Mouse (Mus musculus) hindbrain, embryonic 10.5 days (tissue): ENCODE measurements at regions not wholly inside any gene's neighbourhood (a gene's known extent, or its start where the extent isn't known, plus 50 kb on each side); places are given as distances from the start of the nearest gene placed in this dataset.

ENCODE experiments used
- DNase-seq: peaks from one replicate; pipeline ENCODE4 v3.0.0-alpha.2; 2017; ENCODE audit warnings: low spot score
- H3K27ac ChIP-seq: fragments of 300-500 bp; sonication (generic); 2 replicates; pipeline ENCODE4 v1.5.1; 2016; ENCODE audit warnings: mild to moderate bottlenecking, moderate library complexity
- H3K27me3 ChIP-seq: fragments of 300-500 bp; sonication (generic); 2 replicates; pipeline ENCODE4 v1.6.1; 2016; ENCODE audit warnings: mild to moderate bottlenecking; ENCODE audit not compliant: poor library complexity, insufficient read depth, severe bottlenecking
- H3K36me3 ChIP-seq: fragments of 300-500 bp; sonication (generic); 2 replicates; pipeline ENCODE4 v1.6.1; 2016; ENCODE audit warnings: mild to moderate bottlenecking, moderate library complexity
- H3K4me1 ChIP-seq: fragments of 300-500 bp; sonication (generic); replicated peaks from 2 replicates; pipeline ENCODE4 v1.6.1; 2016; ENCODE audit warnings: mild to moderate bottlenecking
- H3K4me3 ChIP-seq: fragments of 300-500 bp; sonication (generic); 2 replicates; pipeline ENCODE4 v1.5.1; 2016; ENCODE audit warnings: mild to moderate bottlenecking, moderate library complexity
- H3K9me3 ChIP-seq: fragments of 300-500 bp; sonication (generic); 2 replicates; pipeline ENCODE4 v1.6.1; 2016; ENCODE audit warnings: mild to moderate bottlenecking, moderate library complexity
- WGBS: fragments of 180-500 bp; shearing (Covaris S2); methylation state at CpG from one replicate; pipeline ENCODE4 v1.1.7; 2016; 5-methylcytosine and 5-hydroxymethylcytosine counted together

DNA sequence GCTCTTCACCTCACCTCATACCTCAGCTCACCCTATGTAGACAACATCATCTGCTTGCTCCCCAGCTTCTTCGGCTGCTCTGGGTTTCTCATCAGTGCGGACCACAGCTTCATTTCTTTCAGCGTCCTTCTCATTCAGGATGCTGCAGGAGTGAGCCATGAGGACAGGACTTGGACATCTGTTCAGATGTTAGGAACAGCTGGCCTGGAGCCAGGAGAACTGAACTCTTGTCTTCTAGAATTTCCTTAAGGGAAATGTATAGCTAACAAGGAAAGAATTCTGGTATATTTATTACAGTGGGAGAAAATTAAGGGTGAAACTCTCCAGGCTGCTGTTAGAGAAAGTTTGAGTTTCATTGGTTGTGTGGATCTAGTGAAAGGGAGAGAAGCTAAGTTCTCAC is 167.1 kb downstream of the Drd1 start:
- WGBS, result 95% methylated on average over 3 of the region's 3 CpGs
- no peak for DNase-seq
- Histone ChIP-seq H3K4me3 (no peak overlapping the region), H3K27me3 (no peaks in the 10 kb centered on the region), H3K36me3 (no peaks in the 10 kb centered on the region), H3K9me3 (no peaks in the 10 kb centered on the region), H3K4me1 (no peaks in the 10 kb centered on the region), H3K27ac (no peak overlapping the region)

DNA sequence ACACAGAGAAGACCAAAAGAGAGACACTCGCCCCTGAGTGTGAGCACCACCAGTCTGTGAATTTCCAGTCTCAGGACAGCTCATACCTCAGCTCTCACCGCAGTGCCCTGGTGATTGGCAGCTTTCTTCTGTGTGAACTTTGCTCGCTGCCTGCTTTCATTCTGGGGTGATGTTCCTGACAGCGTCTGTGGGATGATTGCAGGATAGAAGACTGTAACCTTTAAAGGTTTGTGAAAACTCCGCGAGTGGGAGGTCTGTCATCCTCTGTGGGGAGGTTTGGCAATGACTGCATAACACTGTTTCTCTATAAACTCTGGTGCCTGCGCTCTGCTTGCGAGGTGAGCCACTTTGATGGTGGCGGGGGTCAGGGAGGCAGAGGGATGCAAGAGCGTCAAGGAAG is 169.7 kb downstream of the Drd1 start:
- 90% methylated on average over 10 of the region's 10 CpGs for WGBS
- Histone ChIP-seq H3K4me3 (no peak overlapping the region), H3K9me3 (no peaks in the 10 kb centered on the region), H3K4me1 (no peaks in the 10 kb centered on the region), H3K27ac (no peak overlapping the region), H3K36me3 (no peaks in the 10 kb centered on the region), H3K27me3 (no peaks in the 10 kb centered on the region)
- no peak for DNase-seq

DNA sequence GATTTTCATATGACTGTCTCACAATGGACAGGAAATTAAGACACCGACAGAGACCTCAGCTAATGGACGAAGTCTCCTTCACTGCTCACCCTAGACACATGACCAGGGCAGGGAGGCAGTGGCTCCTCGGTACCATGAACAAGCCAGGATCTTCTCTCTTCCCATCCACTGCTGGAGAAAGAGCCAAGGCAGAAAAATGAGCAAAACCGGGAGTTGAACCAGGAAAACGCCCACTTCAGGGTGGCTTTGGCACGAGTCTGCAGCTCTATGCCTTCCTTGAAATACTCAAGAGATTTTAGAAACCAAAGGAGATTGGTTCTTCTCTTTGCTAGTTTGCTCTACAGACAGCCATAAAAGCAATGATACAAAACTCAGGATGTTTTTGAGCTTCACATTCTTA is 172.3 kb downstream of the Drd1 start:
- H3K4me1 ChIP-seq, result no peaks in the 10 kb centered on the region

DNA sequence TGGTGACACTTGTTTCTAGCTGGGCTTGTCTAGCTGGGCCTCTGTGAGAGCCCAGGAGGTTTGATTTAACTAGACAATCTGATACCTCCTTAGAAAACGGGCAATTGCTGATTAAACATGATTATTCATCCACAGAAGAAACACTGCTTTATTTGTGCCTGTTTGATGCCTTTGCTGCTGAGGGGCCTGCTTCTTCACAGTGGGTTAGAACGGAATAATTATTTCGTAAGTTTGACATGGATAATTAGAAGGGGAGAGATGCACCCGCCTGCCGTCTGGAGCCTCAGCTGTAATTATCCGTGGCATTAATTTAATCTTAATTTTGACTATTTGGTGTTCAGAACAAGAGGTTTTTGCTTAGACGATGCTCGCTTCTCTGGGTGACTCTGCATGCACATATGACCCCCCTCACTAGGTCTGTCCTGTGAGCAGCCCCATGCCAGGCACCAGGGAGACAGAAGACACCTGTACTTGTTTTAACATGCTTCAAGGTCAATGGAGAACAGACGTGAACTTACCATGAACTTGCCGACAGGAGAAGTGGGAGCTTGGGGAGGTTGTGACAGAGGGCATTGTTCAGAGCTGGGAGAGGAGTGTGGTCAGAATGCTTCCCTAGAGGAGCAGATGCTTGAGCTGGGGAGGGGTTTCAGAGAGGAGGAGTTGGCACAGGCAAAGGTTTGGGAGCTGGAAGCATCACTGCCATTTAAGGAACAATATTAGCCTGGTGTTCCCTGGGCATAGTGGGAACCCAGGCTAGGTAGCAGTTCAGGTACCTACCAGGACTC is 174.8 kb downstream of the Drd1 start:
- Histone ChIP-seq H3K4me3 (no peak overlapping the region), H3K27me3 (no peaks in the 10 kb centered on the region), H3K36me3 (no peaks in the 10 kb centered on the region), H3K4me1 (peaks cover 5% of the 10 kb centered on the region; the same call in 1 of the 2 replicates), H3K9me3 (no peaks in the 10 kb centered on the region), H3K27ac (no peak overlapping the region)
- DNase-seq, result no peak
- WGBS, result 76% methylated on average over 10 of the region's 10 CpGs

More for the DNA sequence above, 172.3 kb downstream of the Drd1 start:
- DNase-seq, result no peak
- H3K36me3 ChIP-seq, result no peaks in the 10 kb centered on the region
- H3K9me3 ChIP-seq, result no peaks in the 10 kb centered on the region
- no peak overlapping the region for H3K4me3 ChIP-seq
- 92% methylated on average over 6 of the region's 6 CpGs for WGBS
- no peaks in the 10 kb centered on the region for H3K27me3 ChIP-seq
- H3K27ac ChIP-seq, result no peak overlapping the region

DNA sequence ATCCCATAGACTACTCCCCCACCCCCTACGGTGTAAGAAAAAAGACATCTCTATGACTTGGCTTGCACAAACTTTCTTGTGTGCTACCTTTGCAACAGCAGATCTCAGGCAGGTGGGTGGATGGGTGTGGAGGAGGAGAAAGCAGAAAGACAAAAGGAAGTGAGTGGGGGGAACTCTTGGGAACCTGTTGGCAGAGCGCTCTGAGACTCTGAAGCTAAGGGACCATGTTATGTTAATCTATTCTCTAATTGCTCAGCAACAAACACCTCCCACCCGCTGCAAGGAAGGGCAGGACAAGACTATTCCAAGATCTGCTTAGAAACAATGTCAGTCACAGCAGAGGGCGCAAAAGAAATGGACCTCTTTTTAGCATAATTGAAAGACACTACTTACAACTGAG is 180.0 kb downstream of the Drd1 start:
- peaks cover 7% of the 10 kb centered on the region; the same call in 1 of the 2 replicates for H3K4me1 ChIP-seq
- H3K36me3 ChIP-seq, result no peaks in the 10 kb centered on the region
- no peaks in the 10 kb centered on the region for H3K9me3 ChIP-seq
- H3K27ac ChIP-seq, result no peak overlapping the region
- no peak for DNase-seq
- whole genome bisulfite sequencing, result 69% methylated on average over 4 of the region's 4 CpGs
- H3K27me3 ChIP-seq, result no peaks in the 10 kb centered on the region
- no peak overlapping the region for H3K4me3 ChIP-seq

DNA sequence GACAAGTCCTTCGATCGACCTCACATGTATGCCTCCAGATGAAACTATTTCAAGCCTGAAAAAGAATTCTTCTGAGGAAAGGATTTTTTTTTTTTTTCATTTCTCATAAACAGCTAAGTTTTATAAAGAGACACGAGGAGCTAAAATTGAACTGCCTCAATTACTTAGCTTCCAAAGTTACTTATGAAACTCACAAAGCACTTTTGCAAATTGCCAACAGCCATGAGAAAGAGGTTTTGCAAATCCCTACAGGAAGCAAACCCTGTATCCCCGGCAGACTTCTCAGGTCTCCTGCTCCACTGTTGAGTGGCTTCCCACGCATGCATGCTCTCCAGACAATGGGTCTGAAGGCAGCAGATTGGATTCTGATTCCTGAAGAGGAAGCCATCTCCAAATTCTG is 190.2 kb downstream of the Drd1 start:
- WGBS, result 90% methylated on average over 5 of the region's 5 CpGs
- DNase-seq, result no peak
- Histone ChIP-seq H3K4me1 (no peaks in the 10 kb centered on the region), H3K27me3 (no peaks in the 10 kb centered on the region), H3K36me3 (no peaks in the 10 kb centered on the region), H3K9me3 (no peaks in the 10 kb centered on the region), H3K4me3 (no peak overlapping the region), H3K27ac (no peak overlapping the region)

DNA sequence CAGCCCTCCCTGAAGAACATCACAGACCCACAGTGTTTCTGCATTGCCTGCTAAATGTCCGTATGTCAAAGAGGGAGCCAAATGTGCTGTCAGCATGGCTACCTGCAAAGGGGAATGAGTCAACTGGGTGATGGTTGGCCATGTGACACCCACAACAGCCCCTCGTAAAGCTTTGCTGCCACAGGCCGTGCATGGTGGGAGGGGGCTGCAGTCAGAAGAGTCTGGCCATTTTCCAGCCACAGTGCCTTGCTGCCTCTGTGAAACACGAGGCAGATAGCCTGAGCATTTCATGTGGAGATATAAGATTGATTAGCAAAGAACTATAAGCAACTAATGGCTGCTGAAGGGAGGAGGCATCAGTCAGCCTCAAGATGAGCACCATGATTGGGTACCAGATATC is 193.2 kb downstream of the Drd1 start:
- no peaks in the 10 kb centered on the region for H3K4me1 ChIP-seq
- no peak overlapping the region for H3K4me3 ChIP-seq
- DNase-seq, result no peak
- no peaks in the 10 kb centered on the region for H3K27me3 ChIP-seq
- H3K9me3 ChIP-seq, result no peaks in the 10 kb centered on the region
- H3K36me3 ChIP-seq, result no peaks in the 10 kb centered on the region
- WGBS, result 64% methylated on average over 4 of the region's 4 CpGs
- no peak overlapping the region for H3K27ac ChIP-seq

DNA sequence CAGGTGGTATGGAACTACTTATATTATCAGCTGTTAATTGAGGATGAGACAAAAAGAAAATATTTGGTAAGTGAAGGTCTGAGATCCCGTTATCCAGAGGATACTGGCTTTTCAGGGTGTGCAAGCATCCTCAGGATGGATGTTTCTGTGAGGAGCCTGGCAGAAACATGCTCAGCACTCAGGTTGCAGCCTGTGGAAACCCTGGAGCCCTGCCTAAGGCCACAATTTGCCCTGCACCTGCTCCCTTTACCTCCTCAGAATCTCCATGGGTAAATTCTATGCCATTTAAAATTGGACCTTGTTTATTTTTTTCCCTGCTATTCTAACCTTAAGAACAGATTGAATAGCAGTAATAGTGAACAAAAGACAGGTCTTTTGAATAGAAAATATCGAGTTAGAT is 201.3 kb downstream of the Drd1 start:
- WGBS, result 80% methylated on average over 2 of the region's 2 CpGs

DNA sequence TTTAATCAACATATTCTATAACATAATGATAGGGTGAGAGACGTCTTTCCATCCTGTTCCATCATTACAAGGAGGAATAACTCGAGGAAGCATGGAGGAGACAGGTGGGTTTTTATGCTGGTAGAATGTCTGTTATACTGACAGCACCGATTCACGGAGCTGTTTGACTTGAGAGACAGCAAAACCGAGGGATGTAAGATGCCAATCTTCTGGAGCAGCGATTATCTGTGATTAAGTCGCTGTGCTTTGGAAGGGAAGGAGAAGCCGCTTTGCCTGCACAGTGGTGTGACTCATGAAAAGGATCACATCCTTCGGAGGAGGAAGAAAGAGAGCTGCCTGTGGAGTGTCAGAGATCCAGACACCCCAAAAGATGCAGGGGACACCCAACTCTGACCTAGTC is 205.4 kb downstream of the Drd1 start:
- Histone ChIP-seq H3K36me3 (no peaks in the 10 kb centered on the region), H3K4me3 (no peak overlapping the region), H3K9me3 (no peaks in the 10 kb centered on the region), H3K27ac (no peak overlapping the region), H3K4me1 (no peaks in the 10 kb centered on the region), H3K27me3 (no peaks in the 10 kb centered on the region)
- no peak for DNase-seq
- 88% methylated on average over 9 of the region's 9 CpGs for WGBS

More for the DNA sequence above, 201.3 kb downstream of the Drd1 start:
- H3K27ac ChIP-seq, result no peak overlapping the region
- no peaks in the 10 kb centered on the region for H3K4me1 ChIP-seq
- H3K36me3 ChIP-seq, result no peaks in the 10 kb centered on the region
- H3K9me3 ChIP-seq, result no peaks in the 10 kb centered on the region
- DNase-seq, result no peak
- no peak overlapping the region for H3K4me3 ChIP-seq
- H3K27me3 ChIP-seq, result no peaks in the 10 kb centered on the region

DNA sequence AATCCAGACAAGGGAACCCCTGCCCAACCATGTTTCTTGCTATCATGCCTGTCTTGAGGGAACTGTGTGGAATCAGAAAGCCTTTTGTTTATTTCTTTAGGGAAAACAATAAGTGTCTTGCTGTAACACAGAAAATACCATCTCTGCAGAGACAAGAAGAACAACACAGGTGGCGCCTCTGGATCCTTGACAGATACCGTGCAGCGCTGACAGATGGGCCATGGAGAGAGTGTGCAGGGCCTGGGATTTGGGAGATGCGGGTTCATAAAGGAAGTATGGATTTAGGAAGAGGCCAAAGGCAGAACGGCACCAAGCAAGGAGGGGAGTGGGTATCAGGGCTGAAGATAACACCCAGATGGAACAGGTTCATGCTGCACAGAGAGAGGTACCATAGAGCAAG is 209.3 kb downstream of the Drd1 start:
- Histone ChIP-seq H3K27me3 (no peaks in the 10 kb centered on the region), H3K9me3 (no peaks in the 10 kb centered on the region), H3K27ac (no peak overlapping the region), H3K4me3 (no peak overlapping the region), H3K4me1 (no peaks in the 10 kb centered on the region), H3K36me3 (no peaks in the 10 kb centered on the region)
- 89% methylated on average over 5 of the region's 5 CpGs for WGBS
- no peak for DNase-seq

DNA sequence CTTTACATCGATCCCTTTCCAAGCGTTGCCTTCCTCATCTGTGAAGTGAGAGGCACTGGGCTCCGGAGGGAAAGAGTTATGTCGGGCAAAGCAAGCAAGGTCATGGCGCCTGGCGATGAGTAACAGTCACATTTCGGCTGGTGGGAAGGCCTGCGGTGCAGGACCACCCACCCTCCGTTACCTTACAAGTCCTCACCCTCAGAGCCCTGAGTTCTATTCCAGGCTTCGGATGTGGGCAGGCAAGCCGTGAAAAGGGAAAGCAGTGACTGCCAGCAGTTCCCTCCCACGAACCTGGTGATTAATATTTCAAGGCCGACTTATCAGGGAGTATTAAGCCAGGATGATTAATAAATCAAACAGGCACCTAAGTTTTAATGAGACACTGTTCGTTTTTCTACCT is 209.7 kb downstream of the Drd1 start:
- no peak overlapping the region for H3K4me3 ChIP-seq
- no peaks in the 10 kb centered on the region for H3K27me3 ChIP-seq
- no peaks in the 10 kb centered on the region for H3K36me3 ChIP-seq
- 90% methylated on average over 14 of the region's 14 CpGs for WGBS
- no peak overlapping the region for H3K27ac ChIP-seq
- no peaks in the 10 kb centered on the region for H3K9me3 ChIP-seq
- H3K4me1 ChIP-seq, result no peaks in the 10 kb centered on the region
- no peak for DNase-seq

DNA sequence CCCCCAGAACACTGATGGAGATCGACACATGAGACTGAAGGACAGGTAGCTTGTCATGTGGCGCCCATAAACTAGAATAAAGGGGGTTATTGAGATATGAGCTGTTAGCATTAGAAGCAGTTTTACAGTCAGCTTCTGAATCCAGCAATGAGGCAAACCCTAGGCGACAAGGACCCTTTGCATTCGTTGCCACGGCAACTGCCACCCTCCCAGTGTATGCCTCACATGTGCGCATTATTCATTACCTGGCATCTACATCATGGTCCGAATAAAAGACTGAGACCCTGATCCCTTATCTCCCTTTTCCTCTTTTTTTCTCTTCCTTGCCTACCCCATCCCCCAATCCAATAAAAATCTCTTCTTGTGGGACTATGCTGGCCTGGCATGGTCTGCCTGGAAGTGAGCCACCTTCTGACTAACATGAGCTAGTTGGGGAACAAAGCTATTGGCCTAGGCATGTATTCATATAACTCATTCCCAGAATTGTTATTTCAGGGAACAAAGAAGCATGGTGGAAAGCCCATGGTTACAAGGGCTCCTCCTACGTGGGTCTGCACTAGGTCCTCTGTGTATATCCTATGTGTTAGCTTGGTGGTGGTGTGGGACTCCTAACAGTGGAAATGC is 229.4 kb downstream of the Drd1 start:
- Histone ChIP-seq H3K27me3 (no peaks in the 10 kb centered on the region), H3K4me1 (no peaks in the 10 kb centered on the region), H3K4me3 (no peak overlapping the region), H3K9me3 (no peaks in the 10 kb centered on the region), H3K36me3 (no peaks in the 10 kb centered on the region), H3K27ac (no peak overlapping the region)
- DNase-seq, result no peak
- WGBS, result 75% methylated on average over 8 of the region's 8 CpGs

DNA sequence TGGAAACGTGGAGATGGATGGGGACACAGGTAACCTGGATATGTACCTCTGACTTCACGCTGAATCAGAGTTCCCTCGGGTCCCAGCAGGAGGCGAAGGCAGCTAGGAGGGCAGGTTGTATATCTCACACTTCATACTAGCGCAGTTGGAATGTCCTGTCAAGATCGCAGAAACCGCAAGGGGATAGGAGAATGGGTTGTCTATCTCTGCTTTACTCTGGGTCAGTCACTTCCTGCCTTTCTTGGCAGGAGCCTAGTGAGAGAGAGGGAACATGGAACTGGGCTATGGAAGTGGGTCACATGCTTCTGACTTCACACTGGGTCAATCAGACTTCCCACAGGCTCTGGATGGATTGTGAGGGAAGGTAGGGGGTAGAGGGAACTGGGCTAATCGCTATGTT is 233.4 kb downstream of the Drd1 start:
- no peaks in the 10 kb centered on the region for H3K9me3 ChIP-seq
- H3K27ac ChIP-seq, result no peak overlapping the region
- no peak overlapping the region for H3K4me3 ChIP-seq
- DNase-seq, result no peak
- H3K4me1 ChIP-seq, result no peaks in the 10 kb centered on the region
- WGBS, result 91% methylated on average over 8 of the region's 8 CpGs
- no peaks in the 10 kb centered on the region for H3K27me3 ChIP-seq
- no peaks in the 10 kb centered on the region for H3K36me3 ChIP-seq
